Mouse (Mus musculus): Measurements from ENCODE around the gene Cope. TPM values are rescaled to one million over a fixed set of nuclear protein-coding genes. Genes with fewer than 3 reads are reported as not detected.

Gene Cope
- polyA plus RNA-seq (2015; fragmentation: Nextera tagmentation; extraction: Ambion mirVana): 268 and 274 TPM in 2 replicates

DNA sequence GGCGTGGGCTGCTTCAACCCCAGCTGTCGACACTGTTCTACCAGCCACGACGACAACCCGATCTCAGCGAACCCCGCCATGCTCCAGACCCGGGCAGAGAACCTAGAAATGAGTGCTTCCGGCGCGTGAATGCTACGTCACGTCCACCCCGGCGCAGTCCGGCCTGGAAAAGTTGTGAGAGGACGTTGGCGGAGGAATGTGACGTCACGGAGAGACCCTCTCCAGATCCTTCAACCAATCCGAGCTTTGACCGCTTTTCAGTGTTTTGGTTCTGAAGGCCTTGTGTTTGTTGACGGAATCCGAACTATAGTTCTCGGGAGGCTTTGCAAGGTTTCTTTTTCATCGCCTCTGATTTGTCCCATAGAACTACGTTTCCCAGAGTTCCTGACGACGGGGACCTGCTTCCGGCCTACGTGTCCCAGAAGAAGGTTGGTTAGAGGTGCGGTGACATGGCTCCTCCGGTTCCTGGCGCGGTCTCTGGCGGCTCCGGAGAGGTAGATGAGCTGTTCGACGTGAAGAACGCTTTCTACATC, at the start of gene Cope, which contains the start of gene Ddx49:
Gene Cope (plus strand): TSS at position 161 of the 533 bp plus-strand sequence.
Gene Ddx49 (minus strand): TSS at position 132 of the 533 bp plus-strand sequence.
- Histone ChIP-seq H3K27ac (peak within 1 kb of the TSS; percentile 5), H3K4me3 (peak within 1 kb of the TSS; percentile 65), H3K4me2 (peak within 1 kb of the TSS; percentile 98), H3K9ac (peak within 1 kb of the TSS; percentile 84), H3K36me3 (ENCODE audit: poor library complexity, severe bottlenecking) (peaks cover 51% of the 10 kb centered on the region), H3K9me3 (replicated peaks) (no peaks in the 10 kb centered on the region), H3K27me3 (no peaks in the 10 kb centered on the region), H3K4me1 (peaks cover 22% of the 10 kb centered on the region)
- peak; percentile 94 for ATAC-seq
- 0% methylated on average over 40 of the region's 40 CpGs for WGBS

DNA sequence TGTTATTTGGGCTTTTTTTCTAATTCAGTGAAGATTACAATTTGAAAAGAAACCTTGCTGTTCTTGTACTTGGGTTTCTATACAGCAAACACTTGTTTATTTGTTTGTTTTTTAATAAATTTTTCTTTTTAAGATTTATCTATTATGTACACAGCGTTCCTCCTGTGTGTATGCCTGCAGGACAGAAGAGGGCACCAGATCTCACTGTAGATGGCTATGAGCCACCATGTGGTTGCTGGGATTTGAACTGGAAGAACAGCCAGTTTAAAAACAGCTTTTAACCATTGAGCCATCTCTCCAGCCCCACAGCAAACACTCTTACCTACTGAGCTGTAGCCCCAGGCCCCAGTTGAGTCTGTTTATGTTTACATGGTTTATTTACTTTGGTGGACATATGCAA, 47.7 kb upstream of the Cope start:
- 80% methylated on average over 1 of the region's 1 CpGs for WGBS
- Histone ChIP-seq H3K4me3 (no peak overlapping the region), H3K36me3 (ENCODE audit: poor library complexity, severe bottlenecking) (peaks cover 100% of the 10 kb centered on the region), H3K27ac (no peak overlapping the region), H3K4me1 (no peaks in the 10 kb centered on the region), H3K4me2 (no peak overlapping the region), H3K9me3 (replicated peaks) (no peaks in the 10 kb centered on the region), H3K27me3 (no peaks in the 10 kb centered on the region), H3K9ac (no peak overlapping the region; the same call in 1 of the 2 replicates)
- no peak for ATAC-seq

DNA sequence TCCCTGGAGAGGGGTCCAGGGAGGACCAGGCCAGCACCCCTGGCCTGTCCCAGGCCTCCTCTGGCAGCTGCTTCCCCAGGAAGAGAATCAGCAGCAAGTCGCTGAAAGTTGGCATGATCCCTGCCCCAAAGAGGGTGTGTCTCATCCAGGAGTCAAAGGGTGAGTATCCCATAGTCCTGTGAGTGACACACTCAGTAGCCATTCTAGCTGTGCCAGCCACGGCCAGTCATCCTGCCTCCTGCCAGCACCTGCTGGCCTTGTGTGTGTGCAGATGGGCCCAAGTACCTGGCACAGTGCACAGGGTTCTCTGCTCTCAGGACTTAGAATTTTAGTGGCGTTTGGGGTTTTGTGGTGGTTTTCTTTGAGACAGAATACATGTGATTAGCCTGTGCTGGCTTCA, 44.9 kb upstream of the Cope start:
- Histone ChIP-seq H3K27ac (no peak overlapping the region), H3K9me3 (replicated peaks) (no peaks in the 10 kb centered on the region), H3K27me3 (no peaks in the 10 kb centered on the region), H3K36me3 (ENCODE audit: poor library complexity, severe bottlenecking) (peaks cover 100% of the 10 kb centered on the region), H3K4me1 (no peaks in the 10 kb centered on the region), H3K4me3 (no peak overlapping the region), H3K9ac (no peak overlapping the region), H3K4me2 (no peak overlapping the region)
- no peak for ATAC-seq
- 90% methylated on average over 3 of the region's 3 CpGs for WGBS

DNA sequence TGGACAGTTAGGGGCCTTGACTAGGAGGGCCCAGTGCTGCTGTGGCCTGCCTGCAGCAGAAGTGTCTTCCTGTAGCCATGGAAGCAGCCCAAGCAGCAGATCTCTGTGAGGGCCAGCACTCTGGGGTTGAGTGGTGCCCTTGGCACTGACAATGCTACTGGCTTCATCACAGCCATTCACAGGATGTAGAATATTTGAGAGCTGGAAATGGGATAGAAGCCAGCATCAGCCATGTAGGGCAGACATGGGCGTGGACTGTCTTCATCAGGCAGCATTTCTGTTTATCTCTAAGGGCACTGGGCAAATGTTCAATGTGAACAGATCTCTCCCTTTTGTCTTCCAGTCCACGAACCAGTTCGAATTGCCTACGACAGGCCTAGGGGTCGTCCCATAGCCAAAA, 43.7 kb upstream of the Cope start:
- H3K27me3 ChIP-seq: no peaks in the 10 kb centered on the region
- ATAC-seq: no peak
- no peak overlapping the region for H3K4me3 ChIP-seq
- H3K4me2 ChIP-seq: no peak overlapping the region
- no peaks in the 10 kb centered on the region for H3K9me3 ChIP-seq (replicated peaks)
- no peak overlapping the region for H3K9ac ChIP-seq
- peaks cover 100% of the 10 kb centered on the region for H3K36me3 ChIP-seq (ENCODE audit: poor library complexity, severe bottlenecking)
- no peak overlapping the region for H3K27ac ChIP-seq
- H3K4me1 ChIP-seq: no peaks in the 10 kb centered on the region
- WGBS: 93% methylated on average over 5 of the region's 5 CpGs

DNA sequence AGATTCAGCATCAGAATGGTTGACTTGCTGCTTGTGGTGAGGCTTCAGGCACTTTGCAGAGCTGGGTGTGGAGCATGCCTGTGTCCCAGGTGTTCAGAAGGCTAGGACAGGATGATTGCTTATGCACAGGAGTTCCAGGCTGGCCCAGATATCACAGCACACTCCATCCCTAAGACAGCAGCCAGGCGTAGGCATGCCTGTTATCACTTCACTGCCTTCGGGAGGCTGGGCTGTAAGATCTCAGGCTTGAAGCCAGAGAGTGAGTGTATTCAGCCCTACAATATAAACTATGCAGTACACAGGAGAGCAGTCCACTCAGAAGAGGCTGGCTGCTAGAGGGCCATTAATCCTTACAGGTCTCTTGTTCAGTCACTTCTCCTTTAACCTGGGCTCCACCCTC, 43.3 kb upstream of the Cope start:
- no peak overlapping the region for H3K27ac ChIP-seq
- H3K9me3 ChIP-seq (replicated peaks): no peaks in the 10 kb centered on the region
- H3K4me1 ChIP-seq: no peaks in the 10 kb centered on the region
- WGBS: 94% methylated on average over 2 of the region's 2 CpGs
- H3K4me3 ChIP-seq: no peak overlapping the region
- no peaks in the 10 kb centered on the region for H3K27me3 ChIP-seq
- no peak for ATAC-seq
- peaks cover 100% of the 10 kb centered on the region for H3K36me3 ChIP-seq (ENCODE audit: poor library complexity, severe bottlenecking)
- no peak overlapping the region for H3K4me2 ChIP-seq
- no peak overlapping the region for H3K9ac ChIP-seq

DNA sequence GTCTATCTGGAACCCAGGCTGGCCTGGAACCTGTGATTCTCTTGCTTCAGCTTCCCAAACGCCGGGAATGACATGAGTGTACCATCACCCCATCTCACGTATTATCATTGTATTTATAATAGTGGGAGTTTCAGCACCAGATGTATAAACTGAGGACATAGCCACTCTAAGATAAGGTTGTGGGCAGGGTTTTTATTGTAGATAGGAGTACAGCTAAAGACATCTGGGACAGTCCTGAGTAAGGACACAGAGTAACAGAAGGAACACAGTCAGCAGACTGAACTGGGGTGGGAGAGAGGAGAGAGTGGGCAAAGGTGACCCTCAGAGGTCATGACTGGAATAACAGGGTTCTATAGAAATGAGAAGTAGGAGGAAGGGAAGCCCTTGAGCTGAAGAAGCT, 34.6 kb upstream of the Cope start:
- no peak for ATAC-seq
- no peak overlapping the region for H3K4me2 ChIP-seq
- peaks cover 43% of the 10 kb centered on the region for H3K36me3 ChIP-seq (ENCODE audit: poor library complexity, severe bottlenecking)
- no peaks in the 10 kb centered on the region for H3K27me3 ChIP-seq
- WGBS: 94% methylated on average over 3 of the region's 3 CpGs
- no peak overlapping the region for H3K9ac ChIP-seq
- no peaks in the 10 kb centered on the region for H3K9me3 ChIP-seq (replicated peaks)
- H3K4me3 ChIP-seq: no peak overlapping the region
- H3K27ac ChIP-seq: no peak overlapping the region
- 0 out of 2 replicates have a peak, but pooled peaks cover 5% of the 10 kb centered on the region for H3K4me1 ChIP-seq

DNA sequence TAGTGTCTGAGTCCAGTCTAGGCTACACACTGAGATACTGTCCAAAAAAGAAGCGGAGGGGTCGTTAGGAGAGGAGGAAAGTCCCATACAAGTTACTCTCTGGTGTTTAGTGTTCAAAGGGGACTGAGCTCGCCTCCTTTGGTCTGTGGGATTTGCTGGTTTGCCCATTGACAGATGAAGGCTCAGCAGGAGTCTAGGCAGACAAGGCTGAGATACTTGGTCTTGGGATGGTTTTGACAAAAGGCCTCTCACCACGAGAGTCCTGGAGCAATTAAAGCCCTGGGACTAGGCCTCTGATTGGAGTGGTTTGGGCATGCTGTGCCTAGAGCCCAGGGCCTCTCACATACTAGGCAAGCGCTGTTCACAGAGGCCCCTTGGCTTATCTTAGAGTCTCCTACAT, 34.0 kb upstream of the Cope start:
- Histone ChIP-seq H3K4me2 (no peak overlapping the region), H3K4me3 (no peak overlapping the region), H3K27me3 (no peaks in the 10 kb centered on the region), H3K9me3 (replicated peaks) (no peaks in the 10 kb centered on the region), H3K4me1 (0 out of 2 replicates have a peak, but pooled peaks cover 5% of the 10 kb centered on the region), H3K9ac (no peak overlapping the region), H3K36me3 (ENCODE audit: poor library complexity, severe bottlenecking) (peaks cover 37% of the 10 kb centered on the region), H3K27ac (0 out of 2 replicates have a peak overlapping the region, but pooled peaks have one; percentile 36)
- 26% methylated on average over 5 of the region's 5 CpGs for WGBS
- ATAC-seq: no peak

DNA sequence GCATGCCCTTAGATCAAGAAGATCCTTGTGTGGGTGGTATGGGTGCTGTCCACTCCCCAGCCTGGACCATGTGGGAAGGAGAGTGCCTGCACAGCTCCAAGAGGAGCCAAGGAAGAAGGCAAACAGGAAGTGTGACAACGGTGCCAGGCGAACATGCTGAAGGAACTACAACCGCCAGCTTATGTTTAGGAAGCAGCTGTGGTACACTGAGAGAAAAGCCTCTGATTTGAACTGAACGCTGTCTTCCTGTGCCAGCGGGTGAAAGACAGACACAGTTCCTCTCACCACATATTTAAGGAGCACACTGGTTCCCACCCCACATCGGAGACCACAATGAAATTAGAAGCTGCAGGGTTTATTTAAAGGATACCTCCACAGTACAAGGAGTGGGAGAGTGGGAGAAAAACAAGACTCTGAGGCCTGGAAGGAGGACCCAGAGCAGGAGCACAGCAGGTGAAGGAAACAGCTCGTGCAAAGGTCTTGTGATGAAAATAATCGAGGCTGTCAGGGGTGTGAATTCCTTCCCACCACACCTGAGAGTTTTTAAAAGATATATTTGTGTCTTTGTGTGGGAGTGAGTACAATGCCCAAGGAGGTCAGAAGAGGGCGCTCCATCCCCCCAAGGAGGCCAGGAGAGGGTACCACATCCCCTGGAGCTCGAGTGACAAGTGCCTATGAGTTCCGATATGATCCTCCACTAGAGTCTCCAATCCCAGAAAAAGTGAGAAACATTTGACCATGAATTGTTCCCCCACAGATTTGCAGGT, 33.3 kb upstream of the Cope start:
- Histone ChIP-seq H3K4me2 (no peak overlapping the region), H3K4me1 (0 out of 2 replicates have a peak, but pooled peaks cover 5% of the 10 kb centered on the region), H3K36me3 (ENCODE audit: poor library complexity, severe bottlenecking) (peaks cover 30% of the 10 kb centered on the region), H3K9ac (no peak overlapping the region), H3K27me3 (no peaks in the 10 kb centered on the region), H3K4me3 (no peak overlapping the region), H3K9me3 (replicated peaks) (no peaks in the 10 kb centered on the region), H3K27ac (0 out of 2 replicates have a peak overlapping the region, but pooled peaks have one; percentile 36)
- no peak for ATAC-seq
- WGBS: 63% methylated on average over 11 of the region's 11 CpGs

DNA sequence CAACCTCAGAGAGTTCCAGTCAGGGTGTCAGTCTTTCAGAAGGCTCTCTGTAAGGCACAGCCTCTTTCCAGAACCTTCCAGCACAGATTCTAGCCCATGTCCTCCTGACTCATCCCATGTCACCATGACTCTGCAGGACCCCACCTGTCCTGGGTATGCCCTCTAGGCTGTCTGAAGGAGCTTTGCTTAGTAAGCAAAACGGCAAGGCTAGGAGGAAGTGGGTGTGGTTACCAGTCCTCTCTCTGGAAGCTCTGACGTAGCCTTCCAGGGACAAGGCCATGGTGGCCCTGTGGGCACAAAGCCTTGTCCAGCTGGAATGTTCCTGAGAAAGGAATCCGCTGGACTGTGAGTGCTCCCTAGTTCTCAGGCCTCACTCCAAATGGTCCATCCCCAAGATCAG, 29.4 kb upstream of the Cope start:
- no peaks in the 10 kb centered on the region for H3K36me3 ChIP-seq (ENCODE audit: poor library complexity, severe bottlenecking)
- H3K4me2 ChIP-seq: no peak overlapping the region
- H3K9me3 ChIP-seq (replicated peaks): no peaks in the 10 kb centered on the region
- H3K4me1 ChIP-seq: 0 out of 2 replicates have a peak, but pooled peaks cover 5% of the 10 kb centered on the region
- no peak overlapping the region for H3K4me3 ChIP-seq
- H3K27me3 ChIP-seq: no peaks in the 10 kb centered on the region
- no peak for ATAC-seq
- 71% methylated on average over 3 of the region's 3 CpGs for WGBS
- no peak overlapping the region for H3K27ac ChIP-seq
- no peak overlapping the region for H3K9ac ChIP-seq

DNA sequence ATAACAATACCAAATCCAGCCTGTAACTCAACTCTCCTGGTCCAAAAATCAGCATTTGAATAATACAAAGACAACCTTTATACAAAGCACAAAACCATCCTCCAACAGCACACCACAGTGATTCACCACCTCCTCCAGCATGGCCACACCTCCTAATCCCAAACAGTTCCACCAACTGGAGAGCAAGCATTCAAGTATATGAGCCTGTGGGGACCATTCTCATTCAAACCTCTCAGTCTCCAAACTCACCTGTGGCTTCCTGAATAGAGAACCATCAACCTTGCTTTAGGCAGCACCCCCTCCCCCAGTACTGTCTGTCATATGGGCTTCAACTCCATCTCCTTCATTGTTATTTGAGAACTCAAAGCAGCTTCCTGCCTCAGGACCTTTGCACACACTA, 28.0 kb upstream of the Cope start:
- no peaks in the 10 kb centered on the region for H3K36me3 ChIP-seq (ENCODE audit: poor library complexity, severe bottlenecking)
- no peak for ATAC-seq
- no peak overlapping the region for H3K4me2 ChIP-seq
- no peaks in the 10 kb centered on the region for H3K27me3 ChIP-seq
- H3K9me3 ChIP-seq (replicated peaks): no peaks in the 10 kb centered on the region
- no peak overlapping the region for H3K9ac ChIP-seq
- H3K27ac ChIP-seq: no peak overlapping the region
- H3K4me1 ChIP-seq: no peaks in the 10 kb centered on the region
- no peak overlapping the region for H3K4me3 ChIP-seq

DNA sequence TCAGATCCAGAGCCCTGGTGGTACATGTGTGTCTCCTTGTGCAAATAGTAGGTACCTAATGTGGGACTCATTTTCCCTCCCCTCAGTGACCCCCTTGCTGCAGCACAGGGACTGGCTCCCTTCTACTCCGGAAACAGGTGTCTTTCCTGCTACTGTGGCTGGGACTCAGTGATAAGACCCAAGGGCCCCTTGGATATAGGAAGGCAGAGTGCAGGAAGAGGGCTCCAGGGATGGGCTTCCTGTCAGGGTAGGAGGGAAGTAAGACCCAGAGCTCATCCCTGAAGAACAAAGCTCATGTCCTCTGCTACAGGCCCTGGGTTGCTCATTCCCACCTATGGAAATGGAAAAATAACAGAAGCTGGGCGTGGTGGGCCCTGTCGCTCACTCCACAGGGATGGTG, 25.8 kb upstream of the Cope start:
- no peak overlapping the region for H3K9ac ChIP-seq
- no peaks in the 10 kb centered on the region for H3K27me3 ChIP-seq
- WGBS: 84% methylated on average over 3 of the region's 3 CpGs

DNA sequence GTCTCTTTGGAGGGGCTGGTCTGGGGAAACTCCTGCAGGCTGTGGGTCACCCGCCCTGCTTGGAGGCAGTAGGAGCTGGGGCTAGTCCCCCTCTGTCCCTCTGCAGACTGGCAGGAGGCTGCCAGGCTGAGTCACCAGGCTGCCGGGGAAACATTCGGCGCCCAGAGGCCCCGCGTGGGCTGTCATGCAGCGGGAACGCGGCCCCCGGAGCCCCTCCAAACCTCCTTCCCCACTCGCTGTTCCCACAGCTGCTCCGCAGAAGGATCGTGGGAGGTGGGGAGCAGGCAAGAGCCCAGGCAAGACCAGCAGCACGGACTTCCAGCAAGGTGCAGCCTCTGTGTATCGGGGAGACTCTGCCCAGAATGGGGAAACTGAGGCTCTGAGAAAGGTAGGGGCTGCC, 24.1 kb upstream of the Cope start:
- ATAC-seq: no peak
- H3K27me3 ChIP-seq: no peaks in the 10 kb centered on the region
- H3K36me3 ChIP-seq (ENCODE audit: poor library complexity, severe bottlenecking): no peaks in the 10 kb centered on the region
- peak overlapping the region; percentile 37; the same call in 1 of the 2 replicates for H3K9ac ChIP-seq
- 73% methylated on average over 15 of the region's 15 CpGs for WGBS
- H3K4me1 ChIP-seq: peaks cover 6% of the 10 kb centered on the region
- H3K9me3 ChIP-seq (replicated peaks): no peaks in the 10 kb centered on the region
- H3K4me2 ChIP-seq: no peak overlapping the region
- no peak overlapping the region for H3K4me3 ChIP-seq
- no peak overlapping the region for H3K27ac ChIP-seq

More for the DNA sequence above, 25.8 kb upstream of the Cope start:
- no peak for ATAC-seq
- H3K27ac ChIP-seq: 0 out of 2 replicates have a peak overlapping the region, but pooled peaks have one; percentile 22
- H3K36me3 ChIP-seq (ENCODE audit: poor library complexity, severe bottlenecking): no peaks in the 10 kb centered on the region
- H3K4me3 ChIP-seq: no peak overlapping the region
- H3K4me1 ChIP-seq: no peaks in the 10 kb centered on the region
- H3K4me2 ChIP-seq: no peak overlapping the region
- H3K9me3 ChIP-seq (replicated peaks): no peaks in the 10 kb centered on the region
